Mouse (Mus musculus) ES-Bruce4 (cell line): ENCODE data around the gene Uqcrq. TPM values are rescaled to one million over a fixed set of nuclear protein-coding genes. Genes with fewer than 3 reads are reported as not detected.
"Not testable (repeated sequence)": the region's sequence is repeated elsewhere in the genome, so short reads cannot be mapped to it uniquely, and the experiment has no call there.

Source experiments
- H3K27ac ChIP-seq: 2 replicates; pipeline ENCODE4 v1.5.1; 2012; ENCODE audit warnings: low read length, inconsistent platforms; ENCODE audit not compliant: insufficient read depth
- H3K27me3 ChIP-seq: 2 replicates; pipeline ENCODE4 v1.6.1; 2012; ENCODE audit warnings: mild to moderate bottlenecking, low read length, inconsistent platforms; ENCODE audit not compliant: control insufficient read depth, poor library complexity, insufficient read depth, severe bottlenecking
- H3K36me3 ChIP-seq: 2 replicates; pipeline ENCODE4 v1.6.1; 2012; ENCODE audit warnings: inconsistent platforms, mild to moderate bottlenecking, low read length, moderate library complexity; ENCODE audit not compliant: control insufficient read depth, poor library complexity, insufficient read depth, severe bottlenecking
- H3K4me1 ChIP-seq: one replicate; pipeline ENCODE4 v1.8.1; 2011; ENCODE audit warnings: low read length; ENCODE audit not compliant: control insufficient read depth, insufficient read depth
- H3K4me3 ChIP-seq: 2 replicates; pipeline ENCODE4 v1.5.1; 2011; ENCODE audit warnings: low read depth, mild to moderate bottlenecking, low read length
- H3K9ac ChIP-seq: 2 replicates; pipeline ENCODE4 v1.6.1; 2012; ENCODE audit warnings: low read depth, mild to moderate bottlenecking, inconsistent platforms; ENCODE audit not compliant: poor library complexity, severe bottlenecking
- H3K9me3 ChIP-seq: replicated peaks from 2 replicates; pipeline ENCODE4 v1.6.1; 2012; ENCODE audit warnings: mild to moderate bottlenecking, low read length, inconsistent platforms; ENCODE audit not compliant: control insufficient read depth, poor library complexity, insufficient read depth, severe bottlenecking
- CTCF ChIP-seq: IDR thresholded peaks from one replicate; pipeline ENCODE4 v1.8.1; 2011; ENCODE audit warnings: low read depth, low read length
- EP300 ChIP-seq: IDR thresholded peaks from 2 replicates; pipeline ENCODE4 v1.6.1; 2011; ENCODE audit warnings: low read depth, low read length; ENCODE audit not compliant: insufficient read depth
- POLR2A ChIP-seq: IDR thresholded peaks from one replicate; pipeline ENCODE4 v1.8.1; 2011; ENCODE audit warnings: low read length; ENCODE audit not compliant: insufficient read depth
- polyA plus RNA-seq: library from polyadenylated mRNA; stranded (reverse); fragments of >200 nt; gene quantifications from 2 replicates; pipeline ENCODE4 v1.2.4, GENCODE M21; 2011; ENCODE audit warnings: low read depth; ENCODE audit not compliant: missing spikeins, insufficient read depth, insufficient read length

Uqcrq gene
- polyA plus RNA-seq, 1 experiment: 210 TPM

DNA sequence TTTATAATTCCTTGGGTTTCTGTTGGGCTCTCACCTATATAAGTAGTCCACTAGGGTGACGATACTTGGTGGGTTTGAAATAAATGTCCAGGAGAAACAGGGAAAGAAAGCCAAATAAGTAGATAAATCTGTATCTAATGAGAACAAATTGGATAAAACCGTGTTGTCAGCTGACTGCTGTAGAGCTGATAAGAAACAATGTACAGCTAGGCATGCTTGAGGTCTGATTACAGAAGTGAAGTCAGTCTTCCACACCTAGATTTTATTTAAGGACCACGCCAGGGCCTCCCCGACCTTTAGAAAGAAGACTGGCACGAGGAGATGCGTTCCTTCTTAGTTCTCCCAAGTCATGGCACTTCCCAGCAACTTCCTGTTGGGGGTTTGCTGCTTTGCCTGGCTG is 2.4 kb upstream of the Uqcrq start:
- TF ChIP-seq EP300: no peak
- no peak for TF ChIP-seq CTCF
- no peak for TF ChIP-seq POLR2A
- Histone ChIP-seq H3K36me3 (peaks cover 9% of the 10 kb centered on the region), H3K4me1 (peaks cover 2% of the 10 kb centered on the region), H3K9me3 (no peaks in the 10 kb centered on the region), H3K27me3 (no peaks in the 10 kb centered on the region), H3K27ac (no peak overlapping the region), H3K9ac (no peak overlapping the region), H3K4me3 (no peak overlapping the region)

DNA sequence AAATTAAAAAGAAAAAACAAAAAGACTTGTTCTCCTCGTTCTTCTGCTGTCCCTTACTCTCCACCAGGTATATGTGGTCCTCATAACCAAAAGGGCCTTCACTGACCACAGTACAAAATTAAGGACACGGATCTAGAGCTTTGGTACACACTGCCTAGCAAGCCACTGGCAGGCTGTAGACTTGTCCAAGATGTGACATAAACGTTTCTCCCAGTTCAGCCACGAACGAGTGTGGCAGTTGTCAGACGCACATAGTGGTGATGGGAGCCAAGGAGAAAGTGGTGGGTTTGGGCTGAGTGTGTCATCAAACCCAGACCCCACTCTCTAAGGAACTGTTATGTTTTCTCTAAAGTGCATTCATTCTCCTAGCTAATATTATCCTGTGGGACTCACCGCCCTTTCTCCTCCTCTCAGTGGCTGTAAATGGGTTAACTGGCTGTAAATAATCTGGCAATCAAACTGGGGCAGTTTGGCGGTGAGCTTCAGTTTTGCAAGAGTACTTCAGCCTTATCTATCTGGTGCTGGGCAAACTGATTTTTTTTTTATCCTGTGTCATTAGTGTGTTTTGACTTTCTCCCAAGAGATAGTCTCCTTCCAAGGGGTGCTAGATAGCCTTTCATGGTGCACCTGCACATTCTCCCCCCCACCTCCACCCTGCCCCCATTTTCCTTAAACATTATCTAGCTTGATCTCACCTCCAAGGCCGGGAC is 871 bp upstream of the Uqcrq start:
- Histone ChIP-seq H3K9ac (peak overlapping the region; percentile 62), H3K4me3 (peak overlapping the region; percentile 75), H3K27ac (peak overlapping the region; percentile 85), H3K9me3 (no peaks in the 10 kb centered on the region), H3K4me1 (peaks cover 2% of the 10 kb centered on the region), H3K36me3 (peaks cover 14% of the 10 kb centered on the region), H3K27me3 (no peaks in the 10 kb centered on the region)
- TF ChIP-seq POLR2A: no peak
- TF ChIP-seq CTCF: no peak
- no peak for TF ChIP-seq EP300

DNA sequence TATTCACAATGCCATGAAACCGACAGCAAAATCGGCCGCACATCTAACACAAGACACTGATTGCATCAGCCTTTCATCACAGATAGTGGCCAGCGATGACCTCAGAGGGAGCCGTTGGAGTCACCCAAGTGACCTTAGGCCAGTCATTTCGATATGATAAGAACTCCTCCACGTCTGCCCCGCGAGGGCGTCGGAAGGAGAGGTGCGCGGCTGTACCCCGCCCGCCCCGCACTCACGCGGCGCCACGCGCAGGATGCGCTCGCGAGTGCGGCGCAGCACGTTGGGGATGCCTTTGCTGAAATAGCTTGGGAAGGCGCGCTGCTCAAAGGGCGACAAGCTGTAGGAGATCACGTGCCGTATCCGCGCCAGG is 346 bp downstream of the Uqcrq start:
- peak overlapping the region; percentile 91 for H3K4me3 ChIP-seq
- peaks cover 14% of the 10 kb centered on the region for H3K36me3 ChIP-seq
- H3K9ac ChIP-seq: peak overlapping the region; percentile 87
- no peaks in the 10 kb centered on the region for H3K9me3 ChIP-seq
- peak overlapping the region; percentile 52 for H3K27ac ChIP-seq
- no peaks in the 10 kb centered on the region for H3K27me3 ChIP-seq
- TF ChIP-seq POLR2A (no peak), CTCF (no peak), EP300 (no peak)
- H3K4me1 ChIP-seq: peaks cover 2% of the 10 kb centered on the region

DNA sequence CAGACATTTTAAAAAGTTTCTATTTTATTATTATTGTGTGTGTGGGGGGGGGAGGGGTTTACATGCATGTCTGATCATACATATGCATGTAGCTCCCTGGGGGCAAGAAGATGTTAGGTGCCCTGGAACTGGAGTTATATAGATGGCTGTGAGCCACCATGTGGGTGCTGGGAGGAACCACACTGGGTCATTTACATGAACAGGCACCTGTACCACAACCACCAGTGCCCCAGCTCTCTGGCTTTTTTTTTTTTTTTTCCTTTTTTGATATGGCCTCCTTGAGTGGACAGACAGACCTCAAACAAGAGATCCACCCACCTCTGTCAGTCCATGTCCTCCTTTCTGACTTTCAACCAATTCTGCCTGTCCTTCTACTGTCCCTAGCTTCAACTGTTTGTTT is 1.4 kb downstream of the Uqcrq start:
- H3K27me3 ChIP-seq: no peaks in the 10 kb centered on the region
- H3K36me3 ChIP-seq: peaks cover 14% of the 10 kb centered on the region
- no peak overlapping the region for H3K27ac ChIP-seq
- peak overlapping the region; percentile 68 for H3K4me3 ChIP-seq
- no peaks in the 10 kb centered on the region for H3K9me3 ChIP-seq
- no peak for TF ChIP-seq POLR2A
- TF ChIP-seq EP300: no peak
- TF ChIP-seq CTCF: no peak
- H3K9ac ChIP-seq: peak overlapping the region; percentile 87; the same call in 1 of the 2 replicates
- peaks cover 2% of the 10 kb centered on the region for H3K4me1 ChIP-seq

DNA sequence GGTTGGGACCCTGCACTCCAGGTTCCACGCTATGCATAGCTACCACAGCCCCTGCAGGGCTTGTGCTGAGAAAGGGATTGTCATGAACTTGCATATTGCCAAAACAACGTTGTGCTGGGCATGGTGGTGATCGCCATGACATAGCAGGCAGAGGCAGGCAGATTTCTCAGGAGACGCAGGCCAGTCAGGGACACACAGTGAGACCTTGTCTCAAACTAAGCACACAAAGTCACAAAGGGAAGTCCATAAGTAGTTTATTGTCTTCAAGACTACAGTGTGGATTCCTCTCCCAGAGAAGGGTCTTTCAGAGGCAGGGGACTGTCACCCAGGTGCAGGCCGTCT is 1.9 kb downstream of the Uqcrq start:
- H3K27ac ChIP-seq: no peak overlapping the region
- no peak overlapping the region for H3K4me3 ChIP-seq
- peaks cover 14% of the 10 kb centered on the region for H3K36me3 ChIP-seq
- H3K27me3 ChIP-seq: no peaks in the 10 kb centered on the region
- H3K4me1 ChIP-seq: peaks cover 2% of the 10 kb centered on the region
- TF ChIP-seq CTCF: no peak
- no peak for TF ChIP-seq POLR2A
- TF ChIP-seq EP300: no peak
- no peaks in the 10 kb centered on the region for H3K9me3 ChIP-seq
- no peak overlapping the region for H3K9ac ChIP-seq

DNA sequence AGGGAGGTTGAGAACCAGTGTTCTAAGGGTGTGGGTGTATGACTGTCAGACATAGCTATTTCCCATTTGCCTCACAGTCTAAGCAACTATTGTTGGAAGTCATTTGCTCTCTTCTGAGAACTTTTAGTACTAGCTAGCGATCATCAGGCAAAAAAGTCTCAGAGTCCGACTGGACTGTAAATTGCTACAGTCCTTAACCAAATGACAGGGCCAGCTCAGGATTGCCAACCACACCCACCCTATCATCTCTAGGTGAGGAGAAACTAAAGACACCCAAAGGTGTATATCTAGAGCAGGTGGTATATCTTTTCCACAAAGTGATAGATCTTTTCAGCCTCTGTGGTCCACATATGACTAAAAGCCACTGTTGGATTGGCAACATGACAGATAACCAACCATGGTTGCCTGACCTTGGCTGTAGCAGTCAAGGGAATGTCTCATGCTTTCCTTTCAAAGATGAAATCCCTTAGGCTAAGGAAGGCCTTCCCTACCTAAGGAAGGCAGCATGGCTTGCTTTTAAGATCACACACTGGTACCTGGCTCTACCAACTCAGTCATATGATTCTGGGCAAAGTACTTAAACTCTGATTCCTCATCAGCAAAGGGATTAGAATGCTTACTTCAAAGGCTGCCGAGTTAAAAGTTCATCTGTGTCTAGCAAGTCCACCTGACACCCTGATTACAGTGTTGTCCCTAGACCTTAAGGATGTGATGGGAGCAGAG is 2.5 kb downstream of the Uqcrq start:
- no peaks in the 10 kb centered on the region for H3K9me3 ChIP-seq
- H3K27me3 ChIP-seq: no peaks in the 10 kb centered on the region
- TF ChIP-seq CTCF: no peak
- no peak overlapping the region for H3K27ac ChIP-seq
- H3K36me3 ChIP-seq: peaks cover 14% of the 10 kb centered on the region
- H3K4me3 ChIP-seq: no peak overlapping the region
- no peak overlapping the region for H3K9ac ChIP-seq
- H3K4me1 ChIP-seq: peaks cover 2% of the 10 kb centered on the region

DNA sequence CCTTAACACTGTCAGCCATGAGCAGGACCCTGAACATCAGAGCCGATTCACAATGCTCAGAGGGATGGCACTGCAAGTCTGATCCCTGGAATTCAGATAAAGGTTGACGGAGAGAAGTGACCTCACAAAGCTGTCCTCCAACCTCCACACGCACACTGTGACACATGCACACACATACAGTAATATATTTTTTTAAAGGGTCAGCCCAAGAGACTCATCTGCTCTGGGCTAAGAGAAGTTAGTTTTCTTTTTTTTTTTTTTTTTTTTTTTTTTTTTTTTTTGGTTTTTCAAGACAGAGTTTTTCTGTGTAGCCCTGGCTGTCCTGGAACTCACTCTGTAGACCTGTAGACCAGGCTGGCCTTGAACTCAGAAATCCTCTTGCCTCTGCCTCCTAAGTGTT is 3.7 kb downstream of the Uqcrq start:
- H3K27me3 ChIP-seq, H3K9ac ChIP-seq, H3K27ac ChIP-seq, H3K4me3 ChIP-seq, H3K9me3 ChIP-seq, H3K4me1 ChIP-seq: not testable (repeated sequence)
- peaks cover 16% of the 10 kb centered on the region for H3K36me3 ChIP-seq
